Mouse (Mus musculus) cerebellum, postnatal 36 days (tissue): Measurements from ENCODE around the gene Opa3.

Source experiments
- DNase-seq, 2 experiments: peaks; one replicate each; pipeline ENCODE4 v3.0.0; 2021 to 2022; ENCODE audit warnings: mixed read lengths in 2 of 2

The Opa3 gene

DNA sequence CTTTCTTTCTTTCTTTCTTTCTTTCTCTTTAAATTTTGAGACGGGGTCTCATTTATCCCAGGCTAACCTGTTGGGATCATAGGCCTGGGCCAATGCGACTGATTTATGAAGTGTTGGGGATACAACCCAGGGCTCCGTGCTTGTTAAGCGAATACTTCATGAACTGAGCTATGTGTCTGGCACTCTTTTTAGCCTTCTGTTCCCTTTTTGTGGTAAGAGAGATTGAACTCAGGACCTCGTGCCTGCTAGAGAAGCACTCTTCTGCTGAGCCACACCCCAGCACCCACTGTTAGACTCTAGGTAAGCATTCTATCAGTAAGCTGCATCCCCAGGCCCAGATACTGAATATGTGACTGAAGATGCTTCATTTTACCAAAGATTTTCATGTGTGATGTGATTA is 10.6 kb upstream of the Opa3 start:
- no peak for DNase-seq

- DNase-seq, result no peak
Measured at GRCm38 (mm10) chr7:19217944-19218343, 10.2 kb upstream of the Opa3 start.

- no peak for DNase-seq
Measured at GRCm38 (mm10) chr7:19220061-19220460, 8.1 kb upstream of the Opa3 start.

DNA sequence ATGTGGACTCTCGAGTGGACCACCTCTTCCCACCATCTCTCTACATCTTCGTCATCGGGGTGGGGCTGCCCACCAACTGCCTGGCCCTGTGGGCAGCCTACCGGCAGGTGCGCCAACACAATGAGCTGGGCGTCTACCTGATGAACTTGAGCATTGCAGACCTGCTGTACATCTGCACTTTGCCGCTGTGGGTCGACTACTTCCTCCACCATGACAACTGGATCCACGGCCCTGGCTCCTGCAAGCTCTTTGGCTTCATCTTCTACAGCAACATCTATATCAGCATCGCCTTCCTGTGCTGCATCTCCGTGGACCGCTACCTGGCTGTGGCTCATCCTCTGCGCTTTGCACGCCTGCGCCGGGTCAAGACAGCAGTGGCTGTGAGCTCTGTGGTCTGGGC is 5.9 kb upstream of the Opa3 start:
- DNase-seq, result no peak

DNA sequence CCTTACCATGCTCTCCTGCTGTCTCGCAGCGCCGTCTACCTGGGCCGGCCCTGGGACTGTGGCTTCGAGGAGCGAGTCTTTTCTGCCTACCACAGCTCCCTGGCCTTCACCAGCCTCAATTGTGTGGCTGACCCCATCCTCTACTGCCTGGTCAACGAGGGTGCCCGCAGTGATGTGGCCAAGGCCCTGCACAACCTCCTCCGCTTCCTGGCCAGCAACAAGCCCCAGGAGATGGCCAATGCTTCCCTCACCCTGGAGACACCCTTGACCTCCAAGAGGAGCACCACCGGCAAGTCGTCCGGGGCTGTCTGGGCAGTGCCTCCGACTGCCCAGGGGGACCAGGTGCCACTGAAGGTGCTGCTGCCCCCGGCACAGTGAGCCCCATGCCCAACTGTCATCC is 5.3 kb upstream of the Opa3 start:
- DNase-seq, result no peak

- no peak for DNase-seq
Measured at GRCm38 (mm10) chr7:19224933-19225332, 3.2 kb upstream of the Opa3 start.

- peak; percentile 21 to 48 for DNase-seq
Measured at GRCm38 (mm10) chr7:19226817-19227797, 1.0 kb upstream of the Opa3 start.

GRCm38 (mm10) chr7:19228793-19229148 is 637 bp downstream of the Opa3 start:
- no peak for DNase-seq

DNA sequence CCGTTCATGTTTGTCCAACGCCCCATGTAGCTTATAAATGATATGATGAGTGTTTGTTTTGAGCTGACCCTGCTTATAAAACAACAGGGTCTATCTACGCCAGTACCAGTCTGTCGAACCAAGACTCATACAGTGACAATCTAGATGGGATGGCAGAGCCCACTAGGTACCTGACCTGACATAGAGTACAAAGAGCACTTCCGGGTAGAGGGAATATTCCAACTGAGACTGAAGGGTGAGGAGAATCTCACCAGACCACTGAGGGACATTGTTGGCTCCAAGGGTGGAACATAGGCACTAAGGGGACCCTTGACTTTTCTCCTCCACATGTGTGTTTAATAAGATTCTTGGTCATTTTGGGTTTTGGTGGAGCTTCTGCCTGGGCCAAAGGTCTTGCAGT is 1.3 kb downstream of the Opa3 start:
- no peak for DNase-seq

GRCm38 (mm10) chr7:19230041-19230580 is 2.0 kb downstream of the Opa3 start:
- no peak for DNase-seq

DNA sequence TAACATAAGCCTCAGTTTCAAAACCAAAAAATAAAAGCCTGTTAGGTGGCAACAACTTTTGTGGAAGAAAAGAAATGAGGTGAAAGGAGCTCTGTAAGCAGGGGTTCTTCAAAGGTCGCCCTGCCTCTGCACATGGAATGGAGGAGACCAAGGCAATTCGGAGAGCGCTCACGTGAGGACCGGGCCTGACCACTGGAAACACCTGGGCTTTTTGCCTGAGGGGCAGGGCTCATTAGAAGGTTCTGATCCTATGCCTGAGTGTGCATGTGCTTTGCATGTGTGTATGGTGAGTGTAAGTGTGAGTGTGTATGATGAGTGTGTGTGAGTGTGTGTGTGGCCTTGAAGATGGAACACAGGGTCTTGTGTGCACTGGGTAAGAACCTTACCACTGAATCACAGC is 2.8 kb downstream of the Opa3 start:
- DNase-seq, result no peak

DNA sequence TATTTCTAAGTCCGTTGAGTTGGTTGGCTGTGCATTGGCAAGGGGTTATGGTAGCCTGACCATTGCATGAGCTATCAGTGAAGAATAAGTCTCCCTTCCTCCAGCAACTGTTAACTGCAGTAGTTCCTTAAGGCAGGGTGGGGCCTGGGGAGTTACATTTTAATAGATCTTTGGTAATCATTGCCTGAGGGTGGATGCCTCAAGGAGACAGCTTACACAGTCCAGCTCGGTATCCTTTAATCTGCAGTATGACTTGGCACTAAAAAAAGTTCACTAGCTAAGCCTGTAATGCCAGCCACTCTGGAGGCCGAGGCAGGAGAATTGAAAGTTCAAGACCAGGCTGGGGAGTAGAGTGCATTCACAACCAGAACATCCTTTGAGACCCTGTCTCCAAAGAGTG is 3.7 kb downstream of the Opa3 start:
- no peak for DNase-seq

GRCm38 (mm10) chr7:19234652-19235051 is 6.5 kb downstream of the Opa3 start:
- no peak for DNase-seq

- no peak for DNase-seq
Measured at GRCm38 (mm10) chr7:19235092-19235671, 7.0 kb downstream of the Opa3 start.

DNA sequence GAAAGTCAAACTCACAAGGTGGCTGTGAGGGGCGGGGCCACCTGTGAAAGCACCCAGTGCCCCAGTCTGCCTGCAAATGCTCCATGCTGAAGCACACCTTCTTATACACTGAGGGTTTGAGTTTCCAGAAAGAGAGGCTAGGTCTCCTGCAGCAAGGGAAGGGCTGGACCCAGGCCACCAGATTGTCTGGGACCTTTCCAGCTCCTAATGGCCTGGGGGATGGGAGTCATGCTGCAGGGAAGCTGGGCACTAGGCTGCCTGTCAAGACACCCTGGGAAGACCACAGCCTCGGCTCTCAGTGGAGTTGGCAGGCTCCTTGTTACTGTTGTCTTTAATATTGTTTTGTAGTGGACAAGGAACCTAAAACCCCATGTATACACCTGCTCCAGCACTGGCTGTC is 8.3 kb downstream of the Opa3 start:
- DNase-seq, result no peak

- DNase-seq, result no peak
Measured at GRCm38 (mm10) chr7:19238344-19238743, 10.2 kb downstream of the Opa3 start.

DNA sequence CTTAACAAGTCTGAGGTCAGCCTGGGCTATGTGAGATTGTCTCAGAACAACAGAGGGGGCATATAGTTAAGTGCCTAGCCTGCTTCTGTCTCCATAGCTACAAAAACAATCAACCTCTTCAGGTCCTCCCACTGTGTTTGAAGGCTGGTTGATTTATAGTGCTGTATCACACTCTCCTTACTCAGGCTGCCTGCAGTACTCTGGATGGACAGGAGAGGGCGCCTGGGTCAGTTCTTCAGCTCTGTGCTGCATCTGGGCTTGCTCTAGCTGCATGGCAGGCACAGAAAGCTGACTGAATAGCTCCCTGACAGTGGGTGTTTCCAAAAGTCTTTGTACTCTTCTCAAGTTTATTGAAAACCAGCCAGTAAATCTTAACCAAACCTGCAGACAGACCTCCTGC is 11.3 kb downstream of the Opa3 start:
- peak; percentile 93 to 97 for DNase-seq

DNA sequence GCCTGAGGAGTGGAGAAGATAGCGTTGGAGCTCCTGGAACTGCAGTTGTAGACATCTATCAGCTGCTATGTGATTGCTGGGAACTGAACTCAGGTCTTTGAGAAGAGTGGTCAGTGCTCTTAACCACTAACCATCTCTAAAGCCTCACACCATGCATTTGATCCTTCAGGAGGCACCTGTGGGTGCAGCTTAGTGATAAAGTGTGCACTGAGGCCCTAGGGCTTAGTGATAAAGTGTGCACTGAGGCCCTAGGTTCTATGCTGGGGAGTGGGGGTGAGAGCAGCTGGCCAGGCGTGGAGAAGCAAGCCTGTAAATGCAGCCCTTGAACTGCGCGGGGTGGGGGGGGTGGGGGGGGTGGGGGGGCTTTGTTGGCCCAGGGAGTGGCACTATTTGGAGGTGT is 11.9 kb downstream of the Opa3 start:
- DNase-seq, result no peak

GRCm38 (mm10) chr7:19240905-19241463 is 12.8 kb downstream of the Opa3 start:
- no peak for DNase-seq

DNA sequence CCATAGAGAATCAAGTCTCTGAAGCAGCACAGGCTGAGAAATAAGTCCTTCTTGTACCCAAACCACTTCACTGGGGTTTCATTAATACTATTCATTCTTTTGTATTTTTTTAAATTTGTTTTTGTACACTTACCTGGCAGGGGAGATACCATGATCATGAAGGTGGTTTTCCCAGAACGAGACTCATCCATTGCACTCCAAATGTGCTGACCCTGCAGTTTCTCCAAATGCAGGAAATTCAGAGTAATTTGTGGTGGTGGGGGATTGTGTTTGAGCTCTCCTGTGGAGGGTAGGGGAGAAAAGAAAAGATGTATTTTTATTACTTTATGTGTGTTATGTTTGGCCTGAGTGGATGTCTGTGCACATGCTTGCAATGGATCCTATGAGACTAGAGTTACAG is 13.9 kb downstream of the Opa3 start:
- no peak for DNase-seq

DNA sequence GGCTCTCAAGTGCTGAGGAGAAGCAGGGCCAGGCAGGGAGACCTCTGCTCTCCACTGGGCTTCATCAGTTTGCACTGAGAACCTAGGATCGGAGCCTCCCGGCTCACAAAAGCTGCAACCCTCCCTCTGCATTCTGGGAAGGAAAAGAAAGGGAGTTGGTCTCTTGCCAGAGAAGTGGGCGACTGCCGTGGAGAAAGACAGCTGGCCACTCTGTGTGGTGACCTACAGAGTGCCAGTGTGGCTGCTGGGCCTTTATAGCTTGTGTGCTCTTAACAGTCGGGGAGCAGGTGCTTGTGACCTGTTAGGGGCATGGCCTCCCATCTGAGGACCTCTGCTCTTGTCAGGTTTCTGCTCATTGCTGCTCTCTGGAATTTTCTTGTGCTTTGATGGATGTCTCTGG is 15.7 kb downstream of the Opa3 start:
- DNase-seq, result no peak

GRCm38 (mm10) chr7:19245083-19245482 is 16.9 kb downstream of the Opa3 start:
- DNase-seq, result no peak

- no peak for DNase-seq
Measured at GRCm38 (mm10) chr7:19246855-19247254, 18.7 kb downstream of the Opa3 start.

GRCm38 (mm10) chr7:19247511-19247910 is 19.4 kb downstream of the Opa3 start:
- DNase-seq, result no peak
